Mouse (Mus musculus) right cerebral cortex, postnatal 4 days (tissue): Measurements from ENCODE around the gene Prdm8.

Experiments
- DNase-seq: peaks from one replicate; pipeline ENCODE4 v3.0.0-alpha.2; 2022

Prdm8 gene

GRCm38 (mm10) chr5:98167180-98167824 lies at the start of gene Prdm8:
TSS of gene Prdm8 (plus strand) at chr5:98167198.
- peak; percentile 90 for DNase-seq

GRCm38 (mm10) chr5:98127074-98127473 lies 39.9 kb upstream of the Prdm8 start:
- DNase-seq = no peak

DNA sequence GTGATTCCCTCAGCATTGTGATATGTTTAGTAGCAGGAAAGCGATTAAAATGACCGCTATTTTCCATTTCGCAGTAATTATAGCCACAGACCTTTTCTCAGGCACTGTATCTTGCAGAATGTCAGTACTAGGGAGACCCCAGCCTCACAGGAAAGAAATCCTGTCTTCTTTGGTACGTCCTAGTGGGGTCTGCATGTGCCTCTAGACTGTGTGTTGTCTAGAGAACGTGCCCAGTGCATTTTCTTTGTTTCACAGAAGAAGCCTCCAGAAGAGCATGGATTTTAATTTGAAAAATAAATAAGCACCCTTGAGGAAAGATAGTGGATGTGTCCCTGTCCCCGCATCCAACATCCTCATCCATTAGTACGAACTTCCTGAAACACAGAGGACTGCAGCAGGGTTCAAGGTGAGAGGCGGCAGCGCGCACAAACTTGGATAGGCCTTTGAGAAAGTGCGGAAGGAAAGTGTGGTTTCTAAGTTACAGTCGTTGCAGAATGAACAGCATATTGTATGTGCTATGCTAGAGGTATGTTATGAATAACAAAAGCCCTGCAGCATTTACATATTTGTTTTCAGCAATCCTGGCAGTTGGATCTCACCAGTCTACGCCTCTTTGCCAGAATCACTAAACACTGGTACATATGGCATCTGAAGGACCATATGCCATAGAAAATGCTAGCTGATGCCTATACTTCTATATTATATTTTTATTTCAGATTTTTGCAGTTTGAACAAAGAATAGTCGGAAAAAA lies 28.3 kb upstream of the Prdm8 start:
- no peak for DNase-seq

DNA sequence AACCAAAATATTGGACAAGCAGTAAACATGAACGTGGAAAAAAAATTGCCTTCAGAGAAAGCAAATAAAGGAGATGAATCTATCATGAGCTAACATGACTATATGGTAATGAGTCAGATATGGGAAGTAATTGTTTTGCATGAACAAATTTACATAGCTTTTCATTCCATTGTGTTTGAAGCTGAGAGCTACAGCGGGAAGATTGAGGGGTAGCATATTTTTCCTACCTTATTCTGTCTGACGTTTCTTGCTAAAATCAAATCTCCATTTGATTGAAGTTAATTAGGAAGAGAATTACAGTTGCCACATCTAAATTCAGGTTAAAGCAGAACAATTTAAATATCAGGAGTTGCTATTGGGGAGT lies 27.7 kb upstream of the Prdm8 start:
- no peak for DNase-seq

DNA sequence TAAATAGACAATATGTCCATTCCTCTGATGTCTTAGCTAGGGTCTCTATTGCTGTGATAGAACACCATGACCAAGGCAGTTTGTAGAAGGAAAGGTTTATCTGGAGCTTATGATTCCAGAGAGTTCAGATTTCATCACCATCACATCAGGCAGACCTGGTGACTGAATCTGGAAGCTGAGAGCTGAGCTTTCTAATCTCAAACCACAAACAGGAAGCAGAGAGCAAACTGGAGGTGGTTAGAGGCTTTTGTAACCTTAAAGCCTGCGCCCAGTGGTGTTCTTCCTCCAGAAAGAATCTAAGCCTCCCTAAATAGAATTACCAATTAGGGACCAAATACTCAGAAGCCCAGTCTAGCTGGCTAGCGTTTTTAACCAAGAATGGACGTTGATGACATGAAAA lies 20.1 kb upstream of the Prdm8 start:
- no peak for DNase-seq

- peak; percentile 51 for DNase-seq
Observed at GRCm38 (mm10) chr5:98166116-98166515, 882 bp upstream of the Prdm8 start.

- peak; percentile 39 for DNase-seq
Observed at GRCm38 (mm10) chr5:98168356-98169285, 1.6 kb downstream of the Prdm8 start.

GRCm38 (mm10) chr5:98169376-98170351 lies 2.7 kb downstream of the Prdm8 start:
- peak; percentile 16 for DNase-seq

- DNase-seq = no peak
Observed at GRCm38 (mm10) chr5:98171651-98172230, 4.7 kb downstream of the Prdm8 start.

DNA sequence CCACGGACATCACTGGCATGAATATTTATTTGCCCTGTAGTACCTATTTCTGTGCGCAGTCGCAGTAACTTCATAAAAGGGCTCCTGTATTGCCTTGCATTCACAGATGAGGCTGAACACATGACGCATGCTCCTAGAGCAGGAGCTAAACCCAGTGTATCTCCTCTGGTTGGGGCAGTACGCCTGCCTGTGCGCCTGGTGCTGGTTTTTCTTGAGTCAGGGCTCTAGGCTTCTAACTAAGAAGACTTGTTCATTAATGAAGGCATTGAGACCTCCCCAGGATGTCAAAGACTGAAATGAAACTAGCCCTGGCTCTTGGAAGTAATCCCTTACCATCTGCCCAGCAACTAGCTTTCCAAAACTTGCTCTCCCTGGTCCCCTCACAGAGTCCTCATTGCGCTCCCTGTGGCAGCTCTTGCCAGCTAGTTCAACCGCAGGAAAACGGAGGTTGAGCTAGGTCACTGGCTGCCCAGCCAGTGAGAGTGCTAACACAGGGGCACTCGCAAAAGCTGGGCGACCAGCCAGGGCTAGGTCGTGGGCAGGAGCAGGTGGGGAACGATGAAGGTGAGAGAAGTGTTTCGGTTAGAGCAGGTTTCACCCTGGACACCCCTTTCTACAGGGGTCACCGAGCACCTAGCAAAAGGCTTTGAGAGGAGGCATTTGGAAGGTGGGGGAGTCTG lies 5.6 kb downstream of the Prdm8 start:
- DNase-seq = no peak

DNA sequence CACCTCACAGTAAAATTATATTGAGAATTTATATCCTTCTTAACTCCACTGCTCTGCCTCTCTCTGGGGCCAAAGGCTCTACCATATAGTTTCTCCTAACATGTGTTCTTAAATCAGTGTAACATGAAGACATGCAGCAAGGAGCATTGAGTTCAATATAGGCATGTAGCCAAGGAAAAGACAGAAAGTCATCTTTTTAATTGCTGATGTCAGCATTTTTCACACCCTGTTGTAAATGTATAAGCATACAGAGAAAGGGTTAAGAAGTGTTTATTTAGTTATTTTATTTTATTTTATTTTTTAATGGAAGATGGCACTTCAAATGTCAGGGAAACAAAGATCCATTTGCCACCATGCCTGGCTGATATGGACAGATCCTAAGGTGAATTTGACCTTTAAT lies 6.7 kb downstream of the Prdm8 start:
- DNase-seq = no peak

DNA sequence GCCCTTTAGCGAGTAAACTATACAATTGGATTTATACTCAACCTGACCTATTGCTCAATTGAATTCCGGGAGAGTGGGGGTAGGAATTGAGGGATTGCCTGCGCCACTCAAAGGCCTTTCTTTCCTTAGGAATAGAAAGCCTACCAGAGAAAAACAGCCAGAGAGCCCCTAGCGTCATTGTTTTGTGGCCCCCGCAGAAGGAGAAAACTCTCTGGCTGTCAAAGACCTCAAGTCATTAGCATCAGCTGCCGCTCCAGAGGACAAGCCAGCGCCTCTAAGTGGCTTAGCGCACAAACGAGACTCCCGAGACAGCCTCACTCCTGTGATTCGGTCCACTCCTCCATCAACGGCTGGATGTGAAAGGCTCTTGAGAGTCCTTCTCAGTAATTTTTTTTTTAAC lies 12.6 kb downstream of the Prdm8 start:
- peak; percentile 19 for DNase-seq

DNA sequence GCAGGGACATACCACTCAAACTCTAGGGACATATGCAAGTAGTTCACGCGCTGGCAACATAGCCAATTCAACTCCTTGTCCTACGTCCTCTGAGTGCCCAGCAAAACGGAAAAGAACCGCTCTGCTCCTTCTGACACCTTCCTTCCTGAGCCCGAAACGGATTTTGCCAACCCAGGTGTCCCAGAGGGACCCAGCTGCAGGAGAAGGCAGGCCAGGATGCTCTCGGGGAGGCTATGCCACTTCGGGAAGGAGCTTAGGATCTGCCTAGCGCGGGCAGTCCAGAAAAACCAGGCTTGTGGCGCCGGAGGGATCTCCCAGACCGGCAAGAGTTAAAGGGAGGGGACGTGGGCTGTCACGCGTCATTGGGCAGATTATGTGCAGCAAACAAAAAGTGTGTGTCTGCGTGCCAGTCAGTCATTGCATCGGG lies 13.5 kb downstream of the Prdm8 start:
- DNase-seq = peak; percentile 64

DNA sequence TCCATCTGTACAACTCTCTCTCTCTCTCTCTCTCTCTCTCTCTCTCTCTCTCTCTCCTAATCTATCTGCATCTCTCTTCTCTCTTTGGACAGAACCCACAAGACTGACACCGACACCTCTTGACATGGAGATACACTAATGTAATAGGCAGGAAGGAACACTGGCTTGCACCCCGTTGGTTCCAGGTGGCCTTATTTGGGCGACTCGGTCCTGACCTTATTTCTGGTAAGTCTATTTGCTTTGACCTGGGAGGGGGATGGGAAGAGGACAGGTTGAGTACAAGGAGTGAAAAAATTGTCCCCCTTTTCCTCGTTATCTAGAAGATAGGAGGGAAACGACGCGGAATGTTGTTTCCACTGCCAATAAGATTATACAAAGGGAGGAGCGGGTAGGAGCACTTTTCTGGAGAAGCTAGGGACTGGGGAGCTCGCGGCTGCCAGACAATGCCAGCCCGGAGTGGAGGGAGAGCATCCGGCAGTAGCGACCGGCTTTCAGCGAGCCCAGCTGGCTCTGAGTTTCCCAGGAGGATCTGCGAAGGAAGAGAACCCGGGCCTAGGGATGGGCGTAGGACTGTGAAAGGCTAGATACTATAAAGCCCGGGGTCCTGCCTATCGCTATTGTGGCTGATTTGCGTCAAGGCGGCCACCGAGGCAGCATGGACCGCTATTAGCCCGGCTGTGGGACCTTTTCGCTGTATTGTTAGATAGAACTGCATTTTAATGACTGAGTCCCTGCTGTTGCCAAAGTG lies 14.1 kb downstream of the Prdm8 start:
- peak; percentile 35 for DNase-seq

- DNase-seq = no peak
Observed at GRCm38 (mm10) chr5:98181686-98182602, 14.9 kb downstream of the Prdm8 start.

GRCm38 (mm10) chr5:98182603-98182920 lies 15.6 kb downstream of the Prdm8 start:
- no peak for DNase-seq

- DNase-seq = no peak
Observed at GRCm38 (mm10) chr5:98183031-98183595, 16.1 kb downstream of the Prdm8 start.

GRCm38 (mm10) chr5:98184281-98184910 lies 17.4 kb downstream of the Prdm8 start:
- no peak for DNase-seq
